Mouse (Mus musculus): ENCODE measurements at regions not wholly inside any gene's neighbourhood (a gene's known extent, or its start where the extent isn't known, plus 50 kb on each side); places are given as distances from the start of the nearest gene placed in this dataset.

DNA sequence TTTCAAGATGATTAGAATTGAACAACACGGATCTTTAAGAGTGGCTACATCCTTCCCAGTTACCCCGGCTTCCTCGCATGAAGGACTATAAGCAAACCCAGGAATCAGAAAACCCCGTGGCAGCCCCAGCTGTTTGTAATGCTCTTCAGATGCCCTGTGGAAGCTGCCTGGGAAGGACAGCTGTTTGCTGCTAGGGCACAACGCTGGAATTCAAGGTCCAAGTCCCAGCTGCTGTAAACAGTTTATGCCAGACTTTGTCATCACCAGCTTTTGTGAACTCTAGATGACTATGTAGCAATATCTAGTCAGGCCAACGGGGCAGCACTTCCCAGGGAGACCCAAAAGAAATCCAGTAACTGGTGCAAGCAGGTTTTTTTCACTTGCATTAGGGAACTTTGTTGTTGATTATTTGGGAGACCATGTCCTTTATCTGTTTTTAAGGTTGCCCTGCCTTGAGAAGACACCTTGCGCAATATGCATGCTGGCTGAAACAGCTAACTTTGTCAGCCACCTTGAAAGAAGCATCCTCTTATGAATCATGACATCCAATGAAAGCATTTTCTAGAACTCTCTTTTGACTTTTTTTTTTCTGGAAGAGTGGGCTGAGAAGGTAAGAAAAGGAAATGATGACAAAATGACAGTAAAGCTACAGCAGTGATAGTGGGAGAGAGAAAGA lies 481.5 kb upstream of the Dab2 start:
- no peak for TF ChIP-seq POLR2A (IDR thresholded peaks at IDR 0.05; ENCODE audit: control insufficient read depth in 1 of 2, insufficient read depth in 1 of 2, low read depth in 1 of 2, low read length in 2 of 2, poor library complexity in 1 of 2)
- TF ChIP-seq CTCF (IDR thresholded peaks at IDR 0.05 in 2 of 3, conservative IDR thresholded peaks at IDR 0.05 in 1 of 3; ENCODE audit: control insufficient read depth in 1 of 3, insufficient read depth in 1 of 3, low read depth in 2 of 3, low read length in 3 of 3, poor library complexity in 1 of 3, severe bottlenecking in 1 of 3), result no peak
- TF ChIP-seq SIN3A (IDR thresholded peaks at IDR 0.05; ENCODE audit: low read length), result no peak
- TF ChIP-seq MAZ (IDR thresholded peaks at IDR 0.05; ENCODE audit: low read depth, low read length), result no peak
- no peak for TF ChIP-seq SMC3 (IDR thresholded peaks at IDR 0.05; ENCODE audit: low read depth, low read length)
- TF ChIP-seq GABPA (IDR thresholded peaks at IDR 0.05; ENCODE audit: low read depth, low read length), result no peak
- no peak for TF ChIP-seq POLR2AphosphoS2 (IDR thresholded peaks at IDR 0.05; ENCODE audit: low read length)
- TF ChIP-seq RCOR1 (IDR thresholded peaks at IDR 0.05; ENCODE audit: low read depth, low read length), result no peak
- TF ChIP-seq ZMIZ1 (IDR thresholded peaks at IDR 0.05; ENCODE audit: low read depth, low read length), result no peak
- no peak for TF ChIP-seq MXI1 (IDR thresholded peaks at IDR 0.05; ENCODE audit: low read depth, low read length)
- TF ChIP-seq RAD21 (IDR thresholded peaks at IDR 0.05; ENCODE audit: low read depth, low read length), result no peak
- no peak for TF ChIP-seq UBTF (IDR thresholded peaks at IDR 0.05; ENCODE audit: borderline replicate concordance, insufficient read depth, low read depth, low read length)
- no peak for TF ChIP-seq GATA1 (IDR thresholded peaks at IDR 0.05; ENCODE audit: low read depth, low read length)

All from MEL (cell line).